Mouse (Mus musculus) stomach, postnatal 0 days (tissue): ENCODE results near the gene Rpap2.

Experiments used
- CTCF ChIP-seq: IDR thresholded peaks from 2 replicates; pipeline ENCODE4 v1.5.1; 2016; ENCODE audit warnings: antibody characterized with exemption, low read depth, mild to moderate bottlenecking, moderate library complexity
- EP300 ChIP-seq: optimal IDR thresholded peaks from 2 replicates; pipeline ENCODE3; 2016; ENCODE audit warnings: antibody characterized with exemption

DNA sequence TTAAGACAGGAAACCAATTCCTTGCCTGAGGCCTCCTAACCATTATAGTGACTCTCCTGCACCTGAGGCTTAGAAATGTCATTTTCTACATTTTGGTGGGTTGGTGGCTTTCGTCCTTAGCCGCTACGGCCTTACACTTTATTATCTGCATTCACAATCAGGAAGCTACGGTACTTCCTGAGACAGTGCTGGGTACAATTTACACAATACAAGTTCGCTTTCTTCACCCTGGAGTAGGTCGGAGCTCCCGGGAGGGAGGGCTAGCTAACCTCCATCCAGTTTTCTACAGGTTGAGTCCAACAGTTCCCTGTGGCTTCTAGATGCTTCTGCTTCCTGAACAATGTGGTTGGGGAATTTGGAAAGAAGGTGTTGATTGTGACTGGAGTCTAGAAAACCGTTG lies 101.7 kb downstream of the Rpap2 start:
- no peak for TF ChIP-seq CTCF
- no peak for TF ChIP-seq EP300
